Mouse (Mus musculus): Measurements from ENCODE around the gene Mtr. TPM values are rescaled to one million over a fixed set of nuclear protein-coding genes. Genes with fewer than 3 reads are reported as not detected.

The Mtr gene
- polyA plus RNA-seq (2016; fragmentation: Nextera tagmentation; extraction: Ambion mirVana) = 16.5 and 20.9 TPM in 2 replicates

GRCm38 (mm10) chr13:12257391-12258380, at the start of gene Mtr:
Gene Mtr (minus strand): TSS chr13:12258113.
- Histone ChIP-seq H3K36me3 (peaks cover 5% of the 10 kb centered on the region; the same call in 1 of the 2 replicates), H3K27me3 (ENCODE audit: insufficient read depth, poor library complexity, severe bottlenecking) (no peaks in the 10 kb centered on the region), H3K4me1 (peaks cover 19% of the 10 kb centered on the region), H3K4me3 (peak within 1 kb of the TSS; percentile 81), H3K27ac (peak within 1 kb of the TSS; percentile 92), H3K9me3 (0 out of 2 replicates have a peak, but pooled peaks cover 3% of the 10 kb centered on the region)
- peak; percentile 98 for DNase-seq (ENCODE audit: low spot score)
- WGBS = under 1% methylated on average over 69 of the region's 69 CpGs

GRCm38 (mm10) chr13:12307286-12307685, 49.4 kb upstream of the Mtr start:
- peaks cover 78% of the 10 kb centered on the region for H3K36me3 ChIP-seq
- 24% methylated on average over 4 of the region's 4 CpGs for WGBS
- H3K4me3 ChIP-seq = no peak overlapping the region
- no peaks in the 10 kb centered on the region for H3K27me3 ChIP-seq (ENCODE audit: insufficient read depth, poor library complexity, severe bottlenecking)
- no peak for DNase-seq (ENCODE audit: low spot score)
- peaks cover 33% of the 10 kb centered on the region for H3K4me1 ChIP-seq
- peak overlapping the region; percentile 42 for H3K27ac ChIP-seq
- no peaks in the 10 kb centered on the region for H3K9me3 ChIP-seq

- no peak overlapping the region for H3K27ac ChIP-seq
- WGBS = 79% methylated on average over 8 of the region's 8 CpGs
- no peaks in the 10 kb centered on the region for H3K27me3 ChIP-seq (ENCODE audit: insufficient read depth, poor library complexity, severe bottlenecking)
- peaks cover 32% of the 10 kb centered on the region for H3K4me1 ChIP-seq
- no peaks in the 10 kb centered on the region for H3K9me3 ChIP-seq
- no peak overlapping the region for H3K4me3 ChIP-seq
- H3K36me3 ChIP-seq = peaks cover 84% of the 10 kb centered on the region
- no peak for DNase-seq (ENCODE audit: low spot score)
These were observed 47.6 kb upstream of the Mtr start for GRCm38 (mm10) chr13:12305540-12305939.

DNA sequence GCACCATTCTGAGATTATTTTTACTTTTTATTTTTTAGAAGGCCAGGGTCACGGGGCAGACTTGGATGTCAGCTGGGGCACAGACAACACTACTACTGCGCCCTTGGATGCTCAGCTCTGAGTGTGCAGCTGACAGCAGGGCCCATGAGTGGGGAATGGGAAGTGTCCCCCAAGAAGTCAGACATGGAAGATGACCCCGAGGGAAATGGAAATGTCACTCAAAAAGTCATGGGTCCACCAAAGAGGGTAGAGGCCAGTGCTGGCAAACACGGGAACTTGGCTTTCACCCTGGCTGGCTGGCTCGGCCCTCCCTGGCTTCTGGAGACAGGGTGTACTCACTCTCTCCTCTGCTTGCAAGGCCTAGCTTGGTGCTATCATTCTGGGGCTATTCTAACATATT, 47.1 kb upstream of the Mtr start:
- DNase-seq (ENCODE audit: low spot score) = no peak
- H3K4me3 ChIP-seq = no peak overlapping the region
- 89% methylated on average over 5 of the region's 5 CpGs for WGBS
- no peak overlapping the region for H3K27ac ChIP-seq
- peaks cover 83% of the 10 kb centered on the region for H3K36me3 ChIP-seq
- H3K27me3 ChIP-seq (ENCODE audit: insufficient read depth, poor library complexity, severe bottlenecking) = no peaks in the 10 kb centered on the region
- H3K9me3 ChIP-seq = no peaks in the 10 kb centered on the region
- peaks cover 31% of the 10 kb centered on the region for H3K4me1 ChIP-seq

DNA sequence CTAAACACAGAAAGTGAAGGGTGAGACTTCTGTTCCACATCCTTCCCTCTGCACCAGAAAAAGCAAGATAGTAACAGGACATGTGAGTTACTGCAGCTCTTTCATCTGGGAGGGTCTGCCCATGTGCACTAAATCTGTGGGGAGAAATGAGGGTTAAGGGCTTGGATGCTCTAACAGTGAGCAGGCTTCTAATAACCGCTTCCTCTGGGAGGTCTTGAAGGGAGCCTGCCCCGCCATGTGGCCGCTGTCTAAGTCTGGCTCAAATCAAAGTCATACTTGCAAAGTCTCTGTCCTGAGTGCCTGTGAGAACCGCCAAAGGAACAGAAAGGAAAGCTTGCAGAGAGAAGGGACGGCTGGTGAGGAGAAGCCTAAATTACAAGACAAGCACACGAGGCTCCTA, 39.9 kb upstream of the Mtr start:
- Histone ChIP-seq H3K4me3 (no peak overlapping the region), H3K27ac (no peak overlapping the region), H3K9me3 (no peaks in the 10 kb centered on the region), H3K36me3 (peaks cover 71% of the 10 kb centered on the region), H3K4me1 (peaks cover 19% of the 10 kb centered on the region), H3K27me3 (ENCODE audit: insufficient read depth, poor library complexity, severe bottlenecking) (no peaks in the 10 kb centered on the region)
- 66% methylated on average over 6 of the region's 6 CpGs for WGBS
- DNase-seq (ENCODE audit: low spot score) = no peak

- Histone ChIP-seq H3K4me1 (peaks cover 19% of the 10 kb centered on the region), H3K27me3 (ENCODE audit: insufficient read depth, poor library complexity, severe bottlenecking) (no peaks in the 10 kb centered on the region), H3K27ac (peak overlapping the region; percentile 38; the same call in 1 of the 2 replicates), H3K4me3 (no peak overlapping the region), H3K9me3 (no peaks in the 10 kb centered on the region), H3K36me3 (peaks cover 81% of the 10 kb centered on the region)
- DNase-seq (ENCODE audit: low spot score) = no peak
- WGBS = 76% methylated on average over 3 of the region's 3 CpGs
These were observed 38.8 kb upstream of the Mtr start for GRCm38 (mm10) chr13:12296701-12297100.

GRCm38 (mm10) chr13:12293810-12294209, 35.9 kb upstream of the Mtr start:
- no peak overlapping the region for H3K4me3 ChIP-seq

DNA sequence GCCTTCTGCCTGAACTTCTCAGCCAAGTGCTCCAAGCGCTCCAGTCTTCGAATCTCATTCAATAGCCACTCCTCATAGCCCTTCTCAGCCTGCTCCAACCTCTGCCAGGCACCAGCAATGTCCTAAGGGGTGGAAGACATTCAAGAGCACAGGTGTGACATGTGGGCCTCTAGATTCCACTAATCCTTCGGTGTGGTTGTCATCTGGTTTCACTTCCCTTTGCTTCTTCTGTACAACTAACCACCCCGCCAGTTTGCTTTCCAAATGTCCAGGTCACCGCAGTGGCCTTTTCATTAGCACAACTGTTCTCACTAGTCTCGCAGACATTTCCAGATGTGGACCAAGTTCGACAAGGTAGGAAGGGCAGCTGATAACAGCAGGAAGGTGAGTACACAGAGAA, 32.8 kb upstream of the Mtr start:
- DNase-seq (ENCODE audit: low spot score) = no peak
- peaks cover 10% of the 10 kb centered on the region for H3K4me1 ChIP-seq
- H3K4me3 ChIP-seq = no peak overlapping the region
- H3K27me3 ChIP-seq (ENCODE audit: insufficient read depth, poor library complexity, severe bottlenecking) = no peaks in the 10 kb centered on the region
- no peaks in the 10 kb centered on the region for H3K9me3 ChIP-seq
- no peak overlapping the region for H3K27ac ChIP-seq
- 85% methylated on average over 7 of the region's 7 CpGs for WGBS
- peaks cover 85% of the 10 kb centered on the region for H3K36me3 ChIP-seq

More at GRCm38 (mm10) chr13:12293810-12294209, 35.9 kb upstream of the Mtr start:
- H3K27me3 ChIP-seq (ENCODE audit: insufficient read depth, poor library complexity, severe bottlenecking) = no peaks in the 10 kb centered on the region
- H3K36me3 ChIP-seq = peaks cover 87% of the 10 kb centered on the region
- no peaks in the 10 kb centered on the region for H3K9me3 ChIP-seq
- H3K4me1 ChIP-seq = peaks cover 16% of the 10 kb centered on the region
- WGBS = 56% methylated on average over 7 of the region's 7 CpGs
- DNase-seq (ENCODE audit: low spot score) = no peak
- H3K27ac ChIP-seq = peak overlapping the region; percentile 85

DNA sequence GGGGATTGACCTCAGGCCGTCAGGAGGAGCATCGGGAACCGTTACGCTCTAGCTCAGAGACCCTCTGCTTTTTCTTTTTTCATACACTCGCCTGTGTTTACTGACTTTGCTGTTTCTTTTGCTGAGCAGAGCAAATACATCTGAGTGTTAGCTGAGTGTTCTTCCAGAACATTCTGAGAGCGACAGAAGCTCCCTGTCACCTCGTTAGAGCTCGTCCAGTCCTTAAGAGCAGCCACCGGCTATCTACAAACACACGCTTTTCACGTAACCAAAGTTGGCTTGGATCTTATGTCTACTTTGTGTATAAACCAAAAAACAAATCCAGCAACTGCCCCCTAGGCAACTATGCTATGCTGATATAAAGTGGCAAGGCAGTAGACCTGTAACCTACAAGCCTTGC, 26.6 kb upstream of the Mtr start:
- Histone ChIP-seq H3K4me3 (no peak overlapping the region), H3K27me3 (ENCODE audit: insufficient read depth, poor library complexity, severe bottlenecking) (no peaks in the 10 kb centered on the region), H3K4me1 (peaks cover 16% of the 10 kb centered on the region; the same call in 1 of the 2 replicates), H3K36me3 (peaks cover 75% of the 10 kb centered on the region), H3K27ac (peak overlapping the region; percentile 82), H3K9me3 (no peaks in the 10 kb centered on the region)
- DNase-seq (ENCODE audit: low spot score) = no peak
- WGBS = 78% methylated on average over 11 of the region's 11 CpGs

DNA sequence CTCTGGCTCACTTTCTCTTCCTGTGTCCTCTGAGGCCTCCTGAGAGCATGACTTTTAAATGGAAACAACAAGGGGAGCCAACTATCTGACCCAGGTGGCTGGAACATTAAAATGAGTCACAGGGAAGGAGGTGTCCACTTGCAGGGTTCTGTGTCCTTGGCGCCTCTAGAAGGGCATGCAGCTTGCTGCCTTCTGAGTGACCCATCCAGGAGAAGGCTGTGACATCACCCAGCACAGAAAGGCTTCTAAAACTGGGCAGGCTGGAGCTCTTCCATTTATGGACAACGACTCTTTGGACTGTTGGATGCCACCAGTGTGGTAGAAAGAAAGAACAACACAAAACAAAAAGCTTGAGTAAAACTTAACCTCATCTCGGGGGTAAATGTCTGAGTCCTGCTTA, 25.9 kb upstream of the Mtr start:
- peak overlapping the region; percentile 82 for H3K27ac ChIP-seq
- peaks cover 16% of the 10 kb centered on the region; the same call in 1 of the 2 replicates for H3K4me1 ChIP-seq
- no peaks in the 10 kb centered on the region for H3K9me3 ChIP-seq
- peak; percentile 84 for DNase-seq (ENCODE audit: low spot score)
- no peak overlapping the region for H3K4me3 ChIP-seq
- H3K36me3 ChIP-seq = peaks cover 71% of the 10 kb centered on the region
- no peaks in the 10 kb centered on the region for H3K27me3 ChIP-seq (ENCODE audit: insufficient read depth, poor library complexity, severe bottlenecking)
- WGBS = 61% methylated on average over 3 of the region's 3 CpGs

DNA sequence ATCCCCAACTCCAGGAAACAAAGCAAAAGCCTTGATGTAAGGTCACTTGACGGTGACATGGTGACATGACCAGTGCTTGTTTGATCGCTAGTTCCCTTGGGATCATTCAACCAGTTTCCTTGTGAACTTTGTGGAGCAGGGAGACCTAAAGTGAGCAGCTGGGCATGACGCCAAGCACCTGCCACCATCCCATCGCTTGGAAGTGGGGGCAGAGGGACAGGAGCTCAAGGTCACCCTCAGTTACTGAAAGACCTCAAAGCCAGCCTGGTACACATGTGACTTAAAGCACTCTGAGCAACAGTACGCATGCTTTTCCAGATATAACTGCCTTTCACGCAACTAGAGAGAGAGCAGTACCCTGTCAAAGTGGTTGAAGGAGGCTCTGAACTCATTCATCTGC, 16.8 kb upstream of the Mtr start:
- Histone ChIP-seq H3K4me1 (peaks cover 9% of the 10 kb centered on the region), H3K27ac (peak overlapping the region; percentile 52; the same call in 1 of the 2 replicates), H3K36me3 (peaks cover 92% of the 10 kb centered on the region), H3K27me3 (ENCODE audit: insufficient read depth, poor library complexity, severe bottlenecking) (no peaks in the 10 kb centered on the region), H3K9me3 (no peaks in the 10 kb centered on the region), H3K4me3 (no peak overlapping the region)
- no peak for DNase-seq (ENCODE audit: low spot score)
- WGBS = 63% methylated on average over 6 of the region's 6 CpGs

- Histone ChIP-seq H3K9me3 (no peaks in the 10 kb centered on the region), H3K27me3 (ENCODE audit: insufficient read depth, poor library complexity, severe bottlenecking) (no peaks in the 10 kb centered on the region), H3K27ac (peak overlapping the region; percentile 52; the same call in 1 of the 2 replicates), H3K36me3 (peaks cover 95% of the 10 kb centered on the region), H3K4me1 (peaks cover 9% of the 10 kb centered on the region), H3K4me3 (no peak overlapping the region)
- WGBS = 89% methylated on average over 4 of the region's 4 CpGs
- DNase-seq (ENCODE audit: low spot score) = no peak
These were observed 16.3 kb upstream of the Mtr start for GRCm38 (mm10) chr13:12274220-12274619.

GRCm38 (mm10) chr13:12272953-12273352, 15.0 kb upstream of the Mtr start:
- Histone ChIP-seq H3K27me3 (ENCODE audit: insufficient read depth, poor library complexity, severe bottlenecking) (no peaks in the 10 kb centered on the region), H3K4me1 (peaks cover 9% of the 10 kb centered on the region), H3K27ac (peak overlapping the region; percentile 16; the same call in 1 of the 2 replicates), H3K4me3 (no peak overlapping the region), H3K36me3 (peaks cover 96% of the 10 kb centered on the region), H3K9me3 (no peaks in the 10 kb centered on the region)
- DNase-seq (ENCODE audit: low spot score) = no peak
- WGBS = 50% methylated on average over 3 of the region's 3 CpGs
